Mouse (Mus musculus) embryonic facial prominence, embryonic 12.5 days (tissue): ENCODE measurements at regions not wholly inside any gene's neighbourhood (a gene's known extent, or its start where the extent isn't known, plus 50 kb on each side); places are given as distances from the start of the nearest gene placed in this dataset.

Source experiments
- ATAC-seq: fragments of 200-750 bp; cut with Nextera tagmentation; 2 replicates; pipeline ENCODE4 v1.8.0; 2017; ENCODE audit not compliant: insufficient number of reproducible peaks, insufficient read depth, low FRiP score, low TSS enrichment
- H3K27ac ChIP-seq: fragments of 300-500 bp; sonication (generic); 2 replicates; pipeline ENCODE4 v1.5.1; 2016; ENCODE audit warnings: mild to moderate bottlenecking
- H3K27me3 ChIP-seq: fragments of 300-500 bp; sonication (generic); 2 replicates; pipeline ENCODE4 v1.6.1; 2016; ENCODE audit warnings: mild to moderate bottlenecking, moderate library complexity
- H3K36me3 ChIP-seq: fragments of 300-500 bp; sonication (generic); 2 replicates; pipeline ENCODE4 v1.6.1; 2016; ENCODE audit warnings: mild to moderate bottlenecking
- H3K4me1 ChIP-seq: fragments of 300-500 bp; sonication (generic); 2 replicates; pipeline ENCODE4 v1.6.1; 2016
- H3K4me2 ChIP-seq: fragments of 300-500 bp; sonication (generic); replicated peaks from 2 replicates; pipeline ENCODE4 v1.6.1; 2016; ENCODE audit warnings: mild to moderate bottlenecking, moderate library complexity
- H3K4me3 ChIP-seq: fragments of 300-500 bp; sonication (generic); 2 replicates; pipeline ENCODE4 v1.5.1; 2016; ENCODE audit warnings: mild to moderate bottlenecking
- H3K9ac ChIP-seq: fragments of 300-500 bp; sonication (generic); 2 replicates; pipeline ENCODE4 v1.6.1; 2016; ENCODE audit warnings: mild to moderate bottlenecking, moderate library complexity
- H3K9me3 ChIP-seq: fragments of 300-500 bp; sonication (generic); 2 replicates; pipeline ENCODE4 v1.6.1; 2016; ENCODE audit warnings: mild to moderate bottlenecking, moderate library complexity
- WGBS: fragments of 180-500 bp; shearing (Covaris S2); methylation state at CpG from one replicate; pipeline ENCODE4 v1.1.7; 2016; 5-methylcytosine and 5-hydroxymethylcytosine counted together

- Histone ChIP-seq H3K4me2 (no peak overlapping the region), H3K27ac (no peak overlapping the region)
- no peak for ATAC-seq
Observed at GRCm38 (mm10) chr4:106249028-106249782, 66.8 kb upstream of the Usp24 start.

DNA sequence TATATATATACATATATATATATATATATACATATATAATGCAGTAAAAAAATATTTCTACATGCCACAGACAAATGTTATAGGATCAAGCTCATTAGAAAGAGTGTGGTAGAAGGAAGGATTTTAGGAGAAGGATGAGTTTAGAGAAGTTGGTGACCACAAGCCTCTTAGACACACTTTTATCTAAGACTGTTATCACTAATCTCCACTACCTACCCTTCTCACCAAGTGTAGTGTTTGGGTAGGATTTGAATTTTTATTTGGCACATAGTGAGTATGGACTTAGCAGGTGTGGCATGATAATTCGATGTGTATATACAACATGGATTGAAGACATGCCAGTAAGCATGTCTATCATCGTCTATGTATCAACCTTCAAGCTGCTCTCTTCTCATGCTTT is 66.0 kb upstream of the Usp24 start:
- no peaks in the 10 kb centered on the region for H3K27me3 ChIP-seq
- H3K27ac ChIP-seq, result no peak overlapping the region
- 87% methylated on average over 2 of the region's 2 CpGs for WGBS
- H3K4me2 ChIP-seq, result no peak overlapping the region
- no peak overlapping the region for H3K4me3 ChIP-seq
- H3K4me1 ChIP-seq, result no peaks in the 10 kb centered on the region
- no peaks in the 10 kb centered on the region for H3K36me3 ChIP-seq
- no peaks in the 10 kb centered on the region for H3K9me3 ChIP-seq
- H3K9ac ChIP-seq, result no peak overlapping the region
- ATAC-seq, result no peak

More at GRCm38 (mm10) chr4:106249028-106249782, 66.8 kb upstream of the Usp24 start:
- no peaks in the 10 kb centered on the region for H3K4me1 ChIP-seq
- no peaks in the 10 kb centered on the region for H3K36me3 ChIP-seq
- no peaks in the 10 kb centered on the region for H3K9me3 ChIP-seq
- WGBS, result 79% methylated on average over 7 of the region's 7 CpGs
- H3K9ac ChIP-seq, result no peak overlapping the region
- H3K27me3 ChIP-seq, result no peaks in the 10 kb centered on the region
- no peak overlapping the region for H3K4me3 ChIP-seq

- 67% methylated on average over 1 of the region's 1 CpGs for WGBS
- H3K4me2 ChIP-seq, result no peak overlapping the region
- ATAC-seq, result no peak
- H3K27ac ChIP-seq, result no peak overlapping the region
- H3K4me3 ChIP-seq, result no peak overlapping the region
- no peaks in the 10 kb centered on the region for H3K27me3 ChIP-seq
- H3K9ac ChIP-seq, result no peak overlapping the region
- no peaks in the 10 kb centered on the region for H3K9me3 ChIP-seq
- no peaks in the 10 kb centered on the region for H3K36me3 ChIP-seq
- no peaks in the 10 kb centered on the region for H3K4me1 ChIP-seq
Observed at GRCm38 (mm10) chr4:106251430-106251829, 64.6 kb upstream of the Usp24 start.

- Histone ChIP-seq H3K9ac (no peak overlapping the region), H3K36me3 (no peaks in the 10 kb centered on the region), H3K4me2 (no peak overlapping the region), H3K4me3 (no peak overlapping the region), H3K27me3 (no peaks in the 10 kb centered on the region), H3K9me3 (no peaks in the 10 kb centered on the region), H3K27ac (no peak overlapping the region), H3K4me1 (no peaks in the 10 kb centered on the region)
- ATAC-seq, result no peak
- WGBS, result 95% methylated on average over 6 of the region's 6 CpGs
Observed at GRCm38 (mm10) chr4:106252946-106253345, 63.1 kb upstream of the Usp24 start.

GRCm38 (mm10) chr4:106254761-106255475 is 61.1 kb upstream of the Usp24 start:
- WGBS, result 88% methylated on average over 3 of the region's 3 CpGs
- Histone ChIP-seq H3K4me2 (no peak overlapping the region), H3K9me3 (no peaks in the 10 kb centered on the region), H3K27ac (no peak overlapping the region), H3K4me3 (no peak overlapping the region), H3K9ac (no peak overlapping the region), H3K27me3 (no peaks in the 10 kb centered on the region), H3K36me3 (no peaks in the 10 kb centered on the region), H3K4me1 (no peaks in the 10 kb centered on the region)
- ATAC-seq, result no peak

DNA sequence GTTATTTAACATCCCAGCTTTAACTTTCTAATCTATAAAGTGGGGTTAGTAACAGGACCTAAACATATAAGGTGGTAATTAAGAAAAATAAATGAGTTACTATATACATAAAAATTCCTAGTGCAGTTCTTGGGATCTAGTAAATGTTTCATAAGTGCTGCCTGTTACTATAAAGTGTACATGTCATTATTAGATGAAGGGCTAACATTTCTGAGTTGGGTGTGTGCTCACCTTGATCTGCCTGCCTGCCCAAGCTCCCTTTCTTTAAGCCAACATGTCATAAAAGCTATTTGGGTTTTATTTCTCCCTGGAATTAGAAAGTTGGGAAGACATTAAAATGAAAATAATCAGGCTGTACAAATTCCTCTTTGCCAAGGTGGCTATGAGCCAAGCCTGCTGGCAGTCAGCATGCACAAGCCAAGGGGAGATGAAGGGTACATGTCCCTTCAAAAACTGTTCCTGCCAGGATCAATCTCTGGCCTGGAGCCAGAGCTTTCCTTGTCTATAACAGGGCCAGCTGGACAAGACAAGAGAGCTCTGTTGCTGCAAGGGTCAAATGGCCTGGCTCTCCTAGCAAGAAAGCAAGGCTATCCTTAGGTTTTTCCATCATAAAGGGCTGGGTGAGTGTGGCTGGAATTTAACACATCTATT is 59.9 kb upstream of the Usp24 start:
- Histone ChIP-seq H3K4me3 (no peak overlapping the region), H3K9me3 (no peaks in the 10 kb centered on the region), H3K4me1 (no peaks in the 10 kb centered on the region), H3K36me3 (no peaks in the 10 kb centered on the region), H3K27ac (no peak overlapping the region), H3K9ac (no peak overlapping the region), H3K27me3 (no peaks in the 10 kb centered on the region), H3K4me2 (no peak overlapping the region)
- ATAC-seq, result no peak

DNA sequence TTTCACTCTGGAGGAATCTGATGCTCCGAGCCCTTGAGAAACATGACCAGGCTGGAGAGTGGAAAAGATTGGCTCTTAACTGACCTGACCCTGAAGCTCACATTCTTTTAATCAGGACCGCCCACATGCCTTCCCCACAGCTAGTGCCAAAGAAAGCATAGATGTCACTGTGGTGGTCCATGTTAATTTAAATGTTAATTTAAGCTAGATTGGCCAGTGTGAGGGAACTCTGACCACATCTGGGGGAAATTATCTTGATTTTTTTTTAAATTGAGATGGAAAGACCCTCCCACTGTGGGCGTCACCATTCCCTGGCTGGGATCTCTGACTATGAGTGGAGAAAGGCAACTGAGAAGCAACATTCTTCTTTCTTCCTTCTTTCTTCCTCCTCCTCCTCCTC is 54.6 kb upstream of the Usp24 start:
- Histone ChIP-seq H3K27ac (no peak overlapping the region), H3K36me3 (no peaks in the 10 kb centered on the region), H3K4me1 (no peaks in the 10 kb centered on the region; the same call in 1 of the 2 replicates), H3K27me3 (no peaks in the 10 kb centered on the region), H3K4me3 (no peak overlapping the region), H3K9me3 (no peaks in the 10 kb centered on the region), H3K9ac (no peak overlapping the region), H3K4me2 (no peak overlapping the region)
- ATAC-seq, result no peak
- 60% methylated on average over 3 of the region's 3 CpGs for WGBS

GRCm38 (mm10) chr4:106261901-106262560 is 54.0 kb upstream of the Usp24 start:
- Histone ChIP-seq H3K4me2 (no peak overlapping the region), H3K36me3 (no peaks in the 10 kb centered on the region), H3K27ac (no peak overlapping the region), H3K4me3 (no peak overlapping the region), H3K27me3 (no peaks in the 10 kb centered on the region), H3K9ac (no peak overlapping the region), H3K9me3 (no peaks in the 10 kb centered on the region), H3K4me1 (no peaks in the 10 kb centered on the region; the same call in 1 of the 2 replicates)
- ATAC-seq, result no peak
- 71% methylated on average over 3 of the region's 3 CpGs for WGBS

DNA sequence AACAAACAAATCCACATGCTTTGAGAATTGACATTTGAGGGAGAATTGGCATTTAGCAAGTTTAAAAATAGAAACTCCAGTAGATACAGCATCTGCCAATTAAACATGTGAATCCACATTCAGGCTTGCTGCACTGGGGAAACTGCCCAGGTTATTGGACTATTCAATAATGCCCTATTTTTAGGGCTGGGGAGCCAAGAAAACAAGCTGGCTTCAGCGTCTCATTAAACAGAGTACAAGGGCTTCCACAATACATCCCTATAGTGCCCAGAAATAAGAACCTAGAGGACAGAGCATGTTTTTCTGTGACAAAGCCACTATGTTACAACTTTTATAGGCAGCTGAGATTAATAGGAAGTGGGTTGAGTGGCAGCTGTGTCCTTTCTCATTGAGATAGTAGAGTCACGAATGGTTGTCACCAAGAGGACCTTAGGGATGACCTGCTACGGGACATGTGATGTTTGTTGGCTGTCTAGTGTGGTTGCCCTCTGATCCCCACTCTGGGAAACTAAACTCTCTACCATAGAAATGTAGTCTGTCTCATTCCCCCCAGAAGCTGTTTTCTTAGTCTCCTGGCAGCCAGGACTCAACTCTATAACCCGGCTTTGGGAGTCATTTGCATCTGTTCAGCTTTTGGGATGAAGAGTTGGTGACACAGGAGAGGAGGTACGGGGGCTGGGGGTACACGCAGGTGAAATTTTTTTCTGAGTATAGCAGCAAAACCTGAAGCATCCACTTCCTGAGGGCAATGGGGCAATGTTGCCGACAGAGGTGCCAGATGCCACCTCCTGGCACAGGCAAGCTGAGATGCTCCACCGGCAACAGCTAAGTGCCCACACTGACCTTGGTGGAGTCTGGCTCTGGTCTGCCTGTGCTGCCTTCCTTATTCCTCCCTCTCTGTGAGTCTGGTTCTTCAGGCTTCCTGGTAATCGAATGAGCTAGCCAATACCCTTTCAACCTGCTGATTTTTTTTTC is 53.0 kb upstream of the Usp24 start:
- Histone ChIP-seq H3K36me3 (no peaks in the 10 kb centered on the region), H3K4me3 (no peak overlapping the region), H3K9ac (no peak overlapping the region), H3K27me3 (no peaks in the 10 kb centered on the region), H3K9me3 (no peaks in the 10 kb centered on the region), H3K4me1 (no peaks in the 10 kb centered on the region; the same call in 1 of the 2 replicates), H3K4me2 (no peak overlapping the region), H3K27ac (no peak overlapping the region)
- 85% methylated on average over 9 of the region's 9 CpGs for WGBS
- ATAC-seq, result no peak
